Mouse (Mus musculus) hindbrain, embryonic 14.5 days (tissue): Measurements from ENCODE around the gene Rgp1. TPM values are rescaled to one million over a fixed set of nuclear protein-coding genes. Genes with fewer than 3 reads are reported as not detected.
A peak's percentile ranks its signal among the peaks of the same experiment; 100 is the strongest.

Experiments
- ATAC-seq: fragments of 200-750 bp; cut with Nextera tagmentation; 2 replicates; pipeline ENCODE4 v1.8.0; 2017; ENCODE audit warnings: moderate number of reproducible peaks, mild to moderate bottlenecking, moderate TSS enrichment, moderate library complexity; ENCODE audit not compliant: low FRiP score
- DNase-seq: peaks from one replicate; pipeline ENCODE4 v3.0.0-alpha.2; 2015; ENCODE audit warnings: low spot score
- H3K27ac ChIP-seq: fragments of 300-500 bp; sonication (generic); 2 replicates; pipeline ENCODE4 v1.5.1; 2014; ENCODE audit warnings: mild to moderate bottlenecking, moderate library complexity
- H3K27me3 ChIP-seq: fragments of 300-500 bp; sonication (generic); 2 replicates; pipeline ENCODE4 v1.6.1; 2014; ENCODE audit warnings: mild to moderate bottlenecking, low read length, mixed read lengths; ENCODE audit not compliant: control insufficient read depth, insufficient read depth
- H3K36me3 ChIP-seq: fragments of 300-500 bp; sonication (generic); replicated peaks from 2 replicates; pipeline ENCODE4 v1.6.1; 2014; ENCODE audit not compliant: control insufficient read depth, insufficient read depth
- H3K4me1 ChIP-seq: fragments of 300-500 bp; sonication (generic); replicated peaks from 2 replicates; pipeline ENCODE4 v1.6.1; 2014; ENCODE audit warnings: antibody characterized with exemption, low read length, mixed read lengths; ENCODE audit not compliant: control insufficient read depth, insufficient read depth
- H3K4me2 ChIP-seq: fragments of 300-500 bp; sonication (generic); replicated peaks from 2 replicates; pipeline ENCODE4 v1.6.1; 2014; ENCODE audit warnings: mild to moderate bottlenecking, moderate library complexity
- H3K4me3 ChIP-seq: fragments of 300-500 bp; sonication (generic); replicated peaks from 2 replicates; pipeline ENCODE4 v1.5.1; 2014; ENCODE audit warnings: mild to moderate bottlenecking, low read length
- H3K9ac ChIP-seq: fragments of 300-500 bp; sonication (generic); 2 replicates; pipeline ENCODE4 v1.6.1; 2014
- H3K9me3 ChIP-seq: fragments of 300-500 bp; sonication (generic); 2 replicates; pipeline ENCODE4 v1.6.1; 2016; ENCODE audit warnings: low read length; ENCODE audit not compliant: control insufficient read depth
- WGBS: fragments of 180-500 bp; shearing (Covaris S2); extraction: QIAGEN DNeasy Blood & Tissue Kit; methylation state at CpG from one replicate; pipeline ENCODE4 v1.1.7; 2014; 5-methylcytosine and 5-hydroxymethylcytosine counted together
- polyA plus RNA-seq: library from polyadenylated mRNA; unstranded; fragments of >200 nt; fragmentation: Nextera tagmentation; extraction: Ambion mirVana; gene quantifications from 2 replicates; pipeline ENCODE4 v1.2.1, GENCODE M21; 2014

Gene Rgp1
- polyA plus RNA-seq, 1 experiment from 2014 or later = 25.2 TPM

DNA sequence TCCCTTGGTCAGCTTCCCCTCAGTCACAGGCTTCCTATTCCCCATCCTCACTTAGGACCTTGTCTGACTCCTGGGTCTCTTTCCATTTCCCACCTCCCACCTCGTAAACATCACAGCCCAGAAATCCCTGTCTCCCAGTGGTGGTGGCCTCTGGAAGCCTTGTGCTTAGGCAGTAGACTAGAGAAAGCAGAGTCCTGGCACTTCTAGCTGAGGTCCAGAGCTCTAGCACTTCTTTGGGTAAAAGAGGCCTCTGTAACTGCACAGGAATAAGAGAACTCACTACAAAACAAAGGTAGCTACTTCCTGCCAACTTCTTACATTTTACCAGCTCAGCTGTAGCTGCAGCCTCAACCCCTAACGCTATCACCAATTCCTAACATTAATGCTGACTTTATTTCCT is 17.5 kb upstream of the Rgp1 start:
- Histone ChIP-seq H3K36me3 (peaks cover 39% of the 10 kb centered on the region), H3K4me2 (peak overlapping the region; percentile 78), H3K4me3 (peak overlapping the region; percentile 81), H3K27me3 (no peaks in the 10 kb centered on the region), H3K4me1 (peaks cover 34% of the 10 kb centered on the region), H3K9ac (peak overlapping the region; percentile 87), H3K27ac (no peak overlapping the region), H3K9me3 (no peaks in the 10 kb centered on the region)
- WGBS = 42% methylated on average over 2 of the region's 2 CpGs
- DNase-seq (no peak), ATAC-seq (no peak)

DNA sequence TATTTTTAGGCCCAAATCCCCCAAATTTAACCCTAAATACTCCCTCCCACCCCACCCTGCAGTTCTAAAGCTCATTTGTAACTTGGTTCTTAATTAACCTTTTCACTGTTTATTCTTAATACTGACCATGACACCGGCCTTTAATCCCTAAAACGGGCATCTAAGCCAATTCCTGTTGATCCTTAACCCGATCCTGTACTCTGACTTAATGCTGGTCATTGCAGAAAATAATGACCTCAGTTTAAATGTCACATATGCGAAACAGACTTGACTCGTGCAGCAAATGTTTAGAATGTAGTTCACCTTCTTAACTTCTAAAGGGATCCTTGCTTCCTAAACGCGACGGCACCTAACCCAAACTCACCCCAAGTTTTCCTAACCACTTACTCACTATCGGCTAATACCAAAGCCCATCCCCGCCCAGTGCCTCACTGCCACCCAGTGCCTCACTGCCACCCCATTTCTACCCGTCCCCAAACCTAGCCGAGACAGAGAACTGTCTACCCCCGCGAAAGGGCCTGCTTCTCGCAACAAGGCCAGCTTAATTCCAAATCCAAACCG is 17.0 kb upstream of the Rgp1 start:
- H3K36me3 ChIP-seq = peaks cover 40% of the 10 kb centered on the region
- ATAC-seq = peak; percentile 13; the same call in 1 of the 2 replicates
- peak overlapping the region; percentile 81 for H3K4me3 ChIP-seq
- H3K9ac ChIP-seq = peak overlapping the region; percentile 87
- peak overlapping the region; percentile 96 for H3K27ac ChIP-seq
- H3K4me2 ChIP-seq = peak overlapping the region; percentile 78
- WGBS = 4% methylated on average over 16 of the region's 16 CpGs
- DNase-seq = no peak
- H3K4me1 ChIP-seq = peaks cover 34% of the 10 kb centered on the region
- H3K27me3 ChIP-seq = no peaks in the 10 kb centered on the region
- no peaks in the 10 kb centered on the region for H3K9me3 ChIP-seq

DNA sequence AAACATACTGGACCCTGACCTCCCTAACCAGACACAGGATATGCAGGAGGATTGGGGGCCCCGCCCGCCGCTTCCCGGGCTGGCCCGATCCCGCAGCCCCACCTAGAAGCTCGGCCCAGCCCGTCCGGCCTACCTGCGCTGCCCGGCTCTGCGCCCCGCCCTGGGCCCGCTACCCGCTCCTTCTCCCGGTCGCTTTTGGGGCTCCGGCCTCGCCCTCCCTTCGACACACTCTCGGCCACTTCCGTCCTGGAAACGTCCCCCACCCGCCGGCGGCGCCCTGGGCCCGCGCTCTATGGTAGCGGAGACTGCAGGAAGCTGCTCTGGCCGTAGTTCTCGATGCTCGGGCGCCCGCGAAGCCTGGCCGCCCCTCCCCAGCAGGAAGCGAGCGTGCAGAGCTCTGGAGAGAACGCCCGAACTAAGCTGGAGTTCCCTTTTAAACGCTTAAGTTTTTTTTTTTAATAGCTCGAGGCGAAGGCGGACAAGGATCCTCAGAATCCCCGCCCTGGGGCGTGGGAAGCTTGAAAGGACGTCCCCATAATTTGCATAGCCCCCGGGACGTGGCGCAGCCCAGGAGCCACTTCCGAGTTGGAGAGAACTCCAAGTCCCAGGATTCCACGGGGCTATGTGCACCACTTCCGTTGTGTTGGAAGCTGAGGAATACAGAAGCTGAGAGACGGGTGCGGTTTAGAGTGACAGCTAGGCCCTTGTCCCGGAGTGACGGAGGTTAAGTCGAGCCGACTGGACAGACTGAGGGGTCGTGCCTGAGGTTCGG is 16.3 kb upstream of the Rgp1 start, which contains the start of the genes Creb3 and Tln1:
Gene Creb3 (plus strand): TSS at position 336 of the 772 bp plus-strand sequence.
Gene Tln1 (minus strand): TSS at position 695 of the 772 bp plus-strand sequence.
- peak within 1 kb of the TSS; percentile 87 for H3K9ac ChIP-seq
- under 1% methylated on average over 56 of the region's 62 CpGs for WGBS
- peaks cover 40% of the 10 kb centered on the region for H3K36me3 ChIP-seq
- no peaks in the 10 kb centered on the region for H3K9me3 ChIP-seq
- peak within 1 kb of the TSS; percentile 78 for H3K4me2 ChIP-seq
- peak within 1 kb of the TSS; percentile 81 for H3K4me3 ChIP-seq
- H3K27ac ChIP-seq = peak within 1 kb of the TSS; percentile 96
- H3K27me3 ChIP-seq = no peaks in the 10 kb centered on the region
- H3K4me1 ChIP-seq = peaks cover 34% of the 10 kb centered on the region
- DNase-seq = peak; percentile 95
- ATAC-seq = peak; percentile 96

DNA sequence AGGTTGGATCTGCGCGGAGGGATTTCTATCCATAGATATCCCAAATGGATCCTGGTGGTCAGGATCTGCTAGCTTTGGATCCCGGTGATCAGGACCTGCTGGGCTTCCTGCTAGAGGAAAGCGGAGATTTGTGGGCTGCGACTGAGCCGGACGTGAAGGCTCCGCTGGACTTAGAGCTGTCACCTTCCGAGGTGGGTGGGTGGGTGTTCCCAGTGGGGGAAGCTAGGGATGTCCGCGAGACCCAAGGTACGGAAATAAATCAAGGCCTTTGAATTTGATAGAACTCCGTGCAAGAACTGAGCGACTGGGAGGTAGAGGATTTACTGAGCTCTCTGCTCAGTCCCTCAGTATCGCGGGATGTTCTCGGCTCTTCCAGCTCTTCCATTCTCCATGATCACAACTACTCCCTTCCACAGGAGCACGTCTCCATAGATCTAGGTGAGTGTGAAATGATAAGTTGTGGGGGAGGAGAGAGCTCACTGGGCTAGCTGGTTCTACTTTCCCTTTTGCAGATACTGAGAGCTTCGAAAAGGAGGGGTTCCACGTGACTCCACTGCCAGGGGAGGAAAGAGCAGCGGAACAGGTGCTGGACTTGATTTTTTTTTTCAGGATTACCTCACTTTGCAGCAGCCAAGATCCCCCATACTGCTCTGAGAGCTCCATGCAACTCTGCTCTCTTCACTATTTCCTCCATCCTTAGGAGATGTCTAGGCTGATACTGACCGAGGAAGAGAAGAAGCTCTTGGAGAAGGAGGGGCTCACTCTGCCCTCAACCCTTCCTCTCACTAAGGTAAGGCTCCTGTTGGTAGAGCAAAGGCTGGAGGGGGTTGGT is 15.5 kb upstream of the Rgp1 start:
- Histone ChIP-seq H3K4me1 (peaks cover 34% of the 10 kb centered on the region), H3K4me3 (peak overlapping the region; percentile 81), H3K9ac (peak overlapping the region; percentile 87), H3K27me3 (no peaks in the 10 kb centered on the region), H3K9me3 (no peaks in the 10 kb centered on the region), H3K27ac (peak overlapping the region; percentile 96), H3K4me2 (peak overlapping the region; percentile 78), H3K36me3 (peaks cover 48% of the 10 kb centered on the region)
- 8% methylated on average over 22 of the region's 22 CpGs for WGBS
- DNase-seq (no peak), ATAC-seq (peak; percentile 16; the same call in 1 of the 2 replicates)

DNA sequence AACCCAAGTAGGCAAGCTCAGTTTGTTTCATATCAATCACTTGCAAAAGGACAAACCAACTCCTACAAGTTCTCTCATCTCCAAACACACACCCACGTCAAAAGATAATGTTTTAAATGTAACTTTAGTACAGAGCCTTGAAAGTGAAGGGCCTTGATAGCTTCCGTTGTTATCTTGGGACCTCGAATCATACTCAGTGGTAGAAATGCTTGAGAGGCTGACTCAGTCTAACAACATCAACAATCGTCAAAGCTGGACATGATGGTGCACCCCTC is 15.0 kb upstream of the Rgp1 start:
- ATAC-seq = no peak
- DNase-seq = no peak
- Histone ChIP-seq H3K4me3 (peak overlapping the region; percentile 81), H3K36me3 (peaks cover 53% of the 10 kb centered on the region), H3K4me1 (peaks cover 28% of the 10 kb centered on the region), H3K9ac (peak overlapping the region; percentile 87; the same call in 1 of the 2 replicates), H3K27ac (no peak overlapping the region), H3K9me3 (no peaks in the 10 kb centered on the region), H3K27me3 (no peaks in the 10 kb centered on the region), H3K4me2 (peak overlapping the region; percentile 78)
- 86% methylated on average over 4 of the region's 4 CpGs for WGBS

DNA sequence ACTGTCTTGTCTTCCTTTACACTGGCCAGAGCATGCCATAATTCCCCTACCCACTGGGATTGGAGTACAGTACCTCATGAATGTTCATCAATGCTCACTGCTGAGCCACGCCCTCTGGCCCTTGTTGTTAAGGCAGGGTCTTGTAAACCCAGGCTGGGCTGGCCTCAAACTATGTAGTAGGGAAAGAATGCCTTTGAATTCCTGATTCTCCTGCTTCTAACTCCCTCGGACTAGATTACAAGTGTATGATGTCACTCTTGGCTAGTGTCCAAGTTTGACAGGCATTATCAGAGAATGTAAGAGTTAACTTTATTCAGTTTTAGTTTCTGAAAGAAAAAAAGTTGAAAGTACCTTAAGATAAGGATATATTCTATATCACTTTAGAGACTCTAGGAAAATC is 14.3 kb upstream of the Rgp1 start:
- no peak for ATAC-seq
- WGBS = 55% methylated on average over 2 of the region's 2 CpGs
- H3K4me2 ChIP-seq = no peak overlapping the region
- H3K4me3 ChIP-seq = no peak overlapping the region
- peaks cover 28% of the 10 kb centered on the region for H3K4me1 ChIP-seq
- no peak overlapping the region for H3K9ac ChIP-seq
- no peak overlapping the region for H3K27ac ChIP-seq
- H3K9me3 ChIP-seq = no peaks in the 10 kb centered on the region
- peaks cover 55% of the 10 kb centered on the region for H3K36me3 ChIP-seq
- DNase-seq = no peak
- no peaks in the 10 kb centered on the region for H3K27me3 ChIP-seq

DNA sequence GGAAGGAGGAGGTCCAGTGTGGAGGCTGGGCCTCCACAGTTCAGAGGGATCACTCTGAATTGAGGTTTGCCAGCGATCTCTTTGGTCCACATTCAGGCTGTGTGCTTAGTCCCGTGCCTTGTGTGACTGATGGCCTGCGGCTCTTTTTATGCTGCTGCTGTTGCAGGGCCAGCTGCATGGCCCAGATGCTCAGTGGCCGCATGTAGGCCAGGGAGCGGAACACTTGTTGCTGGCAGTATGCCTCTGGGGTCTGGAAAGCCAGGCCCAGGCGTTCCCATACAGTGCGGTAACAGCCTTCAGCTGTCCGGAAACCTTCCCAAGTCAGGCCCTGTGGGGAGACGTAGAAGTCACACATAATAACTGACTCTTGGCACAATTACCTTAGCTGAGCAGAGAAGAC is 11.4 kb upstream of the Rgp1 start:
- no peak for ATAC-seq
- H3K9me3 ChIP-seq = no peaks in the 10 kb centered on the region
- H3K4me2 ChIP-seq = no peak overlapping the region
- WGBS = 96% methylated on average over 9 of the region's 9 CpGs
- H3K4me1 ChIP-seq = peaks cover 14% of the 10 kb centered on the region
- no peak overlapping the region for H3K9ac ChIP-seq
- peaks cover 83% of the 10 kb centered on the region for H3K36me3 ChIP-seq
- no peaks in the 10 kb centered on the region for H3K27me3 ChIP-seq
- H3K4me3 ChIP-seq = no peak overlapping the region
- no peak overlapping the region for H3K27ac ChIP-seq
- no peak for DNase-seq

DNA sequence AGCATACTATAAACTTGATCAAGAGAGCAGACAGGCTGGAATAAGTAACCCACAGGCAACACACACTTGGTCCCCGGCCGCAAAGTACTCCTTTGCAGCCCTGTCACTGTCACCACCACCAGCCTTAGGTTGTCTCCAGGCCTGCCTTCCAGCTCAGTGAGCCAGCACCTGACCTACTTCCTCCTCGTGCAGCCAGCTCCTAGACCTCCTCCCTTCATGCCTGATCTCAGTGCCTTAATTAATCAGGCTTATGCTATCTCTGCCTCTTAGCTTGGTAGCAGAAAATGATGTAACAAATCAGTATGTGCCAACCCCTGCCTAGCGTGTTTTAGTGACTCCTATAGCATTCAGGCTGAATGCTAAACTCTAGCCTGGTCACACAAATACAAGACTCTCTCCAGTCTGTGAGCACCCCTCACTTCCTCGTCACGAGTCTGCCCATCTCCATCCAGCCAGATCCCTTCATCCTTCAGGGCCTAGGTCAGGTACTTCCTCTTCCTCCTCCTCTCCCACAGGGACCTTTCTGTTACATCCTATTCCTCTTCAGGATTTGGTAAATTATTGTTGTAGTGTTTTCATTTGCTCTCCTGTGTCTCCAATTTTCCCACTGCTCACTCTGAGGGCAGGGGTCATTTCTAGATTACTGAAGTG is 7.0 kb upstream of the Rgp1 start:
- H3K9me3 ChIP-seq = no peaks in the 10 kb centered on the region
- H3K27ac ChIP-seq = no peak overlapping the region
- peaks cover 80% of the 10 kb centered on the region for H3K36me3 ChIP-seq
- H3K4me3 ChIP-seq = no peak overlapping the region
- 88% methylated on average over 6 of the region's 6 CpGs for WGBS
- no peak overlapping the region for H3K4me2 ChIP-seq
- DNase-seq (no peak), ATAC-seq (no peak)
- peaks cover 23% of the 10 kb centered on the region for H3K4me1 ChIP-seq
- H3K27me3 ChIP-seq = no peaks in the 10 kb centered on the region
- H3K9ac ChIP-seq = no peak overlapping the region

DNA sequence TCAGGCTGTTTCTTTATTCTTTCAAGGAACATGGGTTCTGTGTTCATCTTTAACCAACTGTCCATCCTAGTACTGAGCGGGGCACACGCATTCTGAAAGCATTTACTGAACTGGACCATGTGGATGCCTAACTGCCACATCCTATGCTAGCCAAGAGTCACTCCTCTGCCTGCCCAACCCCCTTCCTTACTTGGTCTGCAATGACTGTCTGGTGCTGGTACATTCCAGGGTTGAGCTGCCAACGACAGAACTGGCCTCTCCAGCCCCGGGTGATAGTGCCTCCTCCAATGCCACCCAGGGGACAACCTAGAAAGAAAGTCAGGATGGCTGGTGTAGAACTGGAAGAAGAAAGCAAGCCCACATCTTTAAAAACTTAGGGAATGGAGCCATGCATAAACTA is 5.0 kb upstream of the Rgp1 start:
- Histone ChIP-seq H3K9me3 (no peaks in the 10 kb centered on the region), H3K9ac (no peak overlapping the region), H3K36me3 (peaks cover 60% of the 10 kb centered on the region), H3K4me2 (no peak overlapping the region), H3K27me3 (no peaks in the 10 kb centered on the region), H3K27ac (no peak overlapping the region), H3K4me3 (no peak overlapping the region), H3K4me1 (peaks cover 38% of the 10 kb centered on the region)
- DNase-seq (no peak), ATAC-seq (no peak)
- WGBS = 93% methylated on average over 4 of the region's 4 CpGs
